Mouse (Mus musculus) left cerebral cortex, postnatal 4 days (tissue): Measurements from ENCODE around the gene Ago4. TPM values are rescaled to one million over a fixed set of nuclear protein-coding genes. Genes with fewer than 3 reads are reported as not detected.
"Not testable (repeated sequence)": the region's sequence is repeated elsewhere in the genome, so short reads cannot be mapped to it uniquely, and the experiment has no call there.

ENCODE experiments used
- DNase-seq: peaks from one replicate; pipeline ENCODE4 v3.0.0-alpha.2; 2022
- intact Hi-C: fragments of 180-260 bp; cut with DNase I; formaldehyde crosslinking; loops from one replicate; pipeline ENCODE4 v1.15.1; 2025
- total RNA-seq, 2 experiments: library from RNA; stranded (reverse); gene quantifications; 2 replicates each; pipeline ENCODE4 v1.2.3; 2021

The Ago4 gene
- total RNA-seq: 10 to 100 TPM; 10.7 to 12.8 TPM

DNA sequence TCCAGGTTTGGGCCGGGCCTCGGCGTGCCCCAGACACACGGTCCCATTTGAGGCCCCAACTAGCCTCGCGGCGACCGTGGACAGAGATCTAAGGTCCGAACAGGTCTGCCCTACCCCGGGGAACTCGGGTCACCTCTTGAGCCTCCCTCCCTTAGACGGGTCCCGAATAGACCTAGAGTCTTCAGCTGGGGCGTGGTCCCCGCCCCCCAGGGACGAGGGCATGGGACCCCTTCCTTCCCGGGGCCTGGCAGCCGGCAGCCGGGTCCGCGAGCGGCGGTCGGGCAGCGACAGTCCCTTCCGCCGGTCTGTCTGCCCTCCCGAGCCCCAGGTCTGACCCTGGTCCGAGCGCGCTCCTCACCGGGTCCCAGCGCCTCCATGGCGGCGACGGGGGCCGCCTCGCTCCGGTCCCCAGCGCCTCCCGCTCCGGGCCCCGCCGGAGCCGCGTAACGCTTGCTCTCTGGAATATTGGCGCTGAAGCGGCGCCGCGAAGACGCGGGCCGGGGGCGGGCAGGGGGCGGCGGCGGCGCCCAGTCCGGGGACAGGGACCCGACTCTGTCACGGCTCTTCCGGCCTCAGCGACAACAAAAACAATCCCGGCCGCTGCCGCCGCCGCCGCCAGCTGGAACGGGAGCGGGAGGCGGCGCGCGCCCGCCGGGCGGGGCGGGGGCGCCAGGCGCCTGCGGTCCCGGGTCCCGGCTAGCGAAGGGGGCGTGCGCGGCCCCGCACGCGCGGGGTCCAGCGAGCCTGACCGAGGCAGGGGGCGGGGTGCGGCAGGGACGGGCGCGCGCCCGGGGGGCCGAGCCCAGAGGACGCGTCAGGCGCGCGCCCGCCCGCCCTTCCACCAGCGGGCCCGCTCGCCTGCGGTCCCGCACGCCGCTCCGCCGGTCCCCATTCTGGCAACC lies at the start of gene Ago4:
TSS of gene Ago4 (minus strand) at position 646 of the 902 bp plus-strand sequence.
- intact Hi-C loops: no loop called here
- peak; percentile 85 for DNase-seq

DNA sequence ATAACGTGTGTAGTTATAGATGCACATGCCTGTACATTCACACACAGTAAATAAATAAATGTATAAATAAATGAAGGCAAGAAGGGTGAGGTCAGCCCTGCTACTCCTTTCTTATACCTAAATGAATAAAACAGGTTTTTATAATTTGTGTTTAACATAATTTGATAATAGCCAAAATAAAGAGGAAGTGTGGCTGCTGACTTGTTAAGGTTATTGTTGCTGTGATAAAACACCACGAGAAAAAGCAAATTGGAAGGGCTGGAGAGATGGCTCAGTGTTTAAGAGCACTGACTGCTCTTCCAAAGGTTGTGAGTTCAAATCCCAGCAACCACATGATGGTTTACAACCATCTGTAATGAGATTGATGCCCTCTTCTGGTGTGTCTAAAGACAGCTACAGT lies 45.8 kb upstream of the Ago4 start:
- no peak for DNase-seq
- intact Hi-C loops: no loop called here

DNA sequence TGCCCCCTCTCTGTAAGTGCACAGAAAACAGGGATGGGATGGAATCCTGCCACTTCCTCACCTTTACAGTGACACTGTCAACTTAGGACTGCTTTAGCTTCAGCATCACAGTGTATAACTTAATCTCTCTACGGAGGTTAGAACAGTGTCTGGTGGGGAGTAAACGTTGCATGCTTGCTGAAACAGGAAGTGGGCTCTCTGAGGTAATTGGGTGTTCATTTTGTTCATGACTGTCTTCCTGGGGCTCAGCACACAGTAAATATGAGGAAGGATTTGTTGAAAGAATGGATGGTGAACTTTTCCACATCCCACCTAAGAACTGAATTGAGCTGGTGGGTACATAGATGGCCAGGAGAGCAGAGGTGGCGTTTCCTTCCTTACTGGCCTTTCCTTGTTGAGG lies 44.6 kb upstream of the Ago4 start:
- intact Hi-C loops: no loop called here
- DNase-seq: no peak

DNA sequence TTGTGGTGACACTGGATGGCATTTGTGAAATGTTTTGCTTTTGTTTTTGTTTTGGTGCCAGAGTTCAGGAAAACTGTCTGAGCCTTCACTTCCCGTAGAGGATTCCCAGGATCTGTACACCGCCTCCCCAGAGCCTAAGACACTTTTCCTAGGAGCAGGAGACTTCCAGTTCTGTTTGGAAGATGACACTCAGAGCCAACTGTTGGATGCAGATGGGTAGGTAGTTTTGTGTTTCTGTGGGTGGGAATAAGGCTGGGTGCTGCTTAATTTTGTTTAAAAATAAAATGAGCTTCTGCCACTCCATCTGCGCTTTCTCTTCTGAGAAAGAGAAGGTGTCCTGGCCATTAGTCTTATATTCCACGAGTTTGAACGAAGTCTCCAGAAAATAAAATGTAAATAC lies 43.0 kb upstream of the Ago4 start:
- no peak for DNase-seq
- intact Hi-C loops: no loop called here

DNA sequence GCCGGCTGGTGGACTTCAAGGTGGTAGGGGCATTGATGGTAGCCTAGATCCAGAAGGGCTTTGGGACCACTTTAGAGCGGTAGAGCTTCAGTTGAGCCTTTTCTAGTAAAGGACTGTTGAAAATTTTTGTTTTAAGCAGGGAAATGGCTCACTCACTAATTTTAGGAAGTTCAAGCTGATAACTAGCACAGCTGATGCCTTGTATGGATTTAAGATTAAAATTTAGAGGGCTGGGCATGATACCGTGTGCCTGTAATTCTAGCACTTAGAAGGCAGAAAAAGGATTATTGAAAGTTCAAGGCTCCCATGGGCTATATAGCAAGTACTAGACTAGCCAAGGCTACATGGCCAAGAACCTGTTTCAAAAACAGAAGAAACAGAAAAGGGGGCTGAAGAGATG lies 36.5 kb upstream of the Ago4 start:
- no peak for DNase-seq
- intact Hi-C loops: no loop called here

DNA sequence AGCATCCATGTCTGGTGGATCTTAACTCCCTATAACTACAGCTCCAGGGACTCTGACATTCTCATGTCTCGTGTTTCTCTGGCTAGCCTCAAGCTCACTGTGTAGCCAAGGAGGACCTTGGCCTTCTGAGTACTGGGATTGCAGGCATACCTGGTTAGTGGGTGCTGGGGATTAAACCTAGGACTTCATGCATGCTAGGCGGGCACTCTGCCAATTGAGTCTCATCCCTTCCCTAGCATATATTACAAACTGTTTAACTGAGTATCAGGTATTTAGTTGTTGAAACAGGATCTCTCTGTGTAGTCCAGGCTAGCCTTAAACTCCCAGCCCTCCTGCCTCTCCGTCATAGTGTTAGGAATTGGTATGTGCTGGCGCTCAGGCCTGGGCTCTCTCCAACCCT lies 34.0 kb upstream of the Ago4 start:
- DNase-seq: no peak
- intact Hi-C loops: no loop called here

DNA sequence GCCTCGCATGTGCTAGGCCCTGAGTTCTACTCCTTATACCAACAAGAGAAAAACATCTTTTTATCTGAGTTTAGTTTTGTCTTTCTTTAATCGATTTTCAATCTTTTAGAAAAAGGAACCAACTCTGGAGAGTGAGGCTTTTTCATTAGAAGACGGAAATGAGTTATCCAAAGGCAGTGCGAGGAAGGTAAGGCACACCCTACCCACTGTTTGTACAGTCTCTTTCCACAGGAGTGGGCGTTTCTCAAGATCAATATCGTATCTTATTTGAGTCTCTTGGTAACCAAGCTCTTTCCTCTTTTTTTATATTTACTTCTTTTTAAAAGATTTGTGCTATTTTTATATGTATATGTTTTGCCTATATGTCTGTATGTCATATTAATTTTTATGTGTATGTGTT lies 30.5 kb upstream of the Ago4 start:
- intact Hi-C loops: no loop called here
- no peak for DNase-seq

DNA sequence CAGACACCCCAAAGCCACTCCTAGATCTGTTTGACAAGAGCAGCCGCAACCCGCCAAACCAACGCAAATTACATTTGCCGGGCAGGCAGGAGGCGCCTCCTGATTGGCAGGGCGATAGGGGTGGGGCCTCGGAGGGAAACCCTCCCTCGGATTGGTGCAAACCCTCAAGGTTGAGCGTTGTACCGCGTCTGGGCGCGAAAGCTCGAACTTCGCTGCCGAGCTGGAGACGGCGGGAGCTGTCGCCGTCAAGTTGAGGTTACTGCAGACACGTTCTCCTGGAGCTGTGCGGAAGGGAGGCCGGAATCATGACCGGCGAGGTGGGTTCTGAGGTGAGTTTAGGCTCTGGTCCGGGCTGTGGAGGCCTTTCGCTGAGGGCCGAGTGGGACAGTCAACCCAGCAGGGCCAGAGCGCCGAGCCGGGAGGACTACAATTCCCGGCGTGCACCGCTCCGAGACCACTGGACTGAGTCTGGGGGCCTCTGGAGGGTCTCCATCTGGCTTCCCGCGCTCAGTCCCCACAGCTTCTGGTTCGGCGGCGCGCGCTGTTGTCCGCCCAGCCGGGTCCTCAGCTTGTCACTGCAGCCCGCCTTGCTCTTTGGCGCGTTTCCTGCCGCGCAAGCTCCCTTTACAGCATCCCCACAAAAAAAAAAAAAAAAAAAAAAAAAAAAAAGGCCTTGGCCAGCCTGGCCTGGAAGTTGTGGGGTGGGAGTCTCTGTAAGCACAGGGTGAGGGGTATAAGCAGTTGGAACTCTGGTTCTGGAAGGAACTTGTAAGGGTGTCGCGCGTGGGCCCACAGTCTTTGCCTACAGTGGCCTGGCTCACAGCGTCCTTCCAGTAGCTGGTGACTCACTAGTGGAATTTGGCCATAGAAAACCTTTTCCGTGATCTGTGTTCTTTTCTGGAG lies 23.8 kb upstream of the Ago4 start, which contains the start of gene Clspn:
TSS of gene Clspn (plus strand) at position 127 of the 903 bp plus-strand sequence.
- peak; percentile 91 for DNase-seq
- intact Hi-C loops: loop anchor here (10.0 kb wide), 2 partner anchors 288 to 768 kb away; no protein-coding TSS in a partner anchor

DNA sequence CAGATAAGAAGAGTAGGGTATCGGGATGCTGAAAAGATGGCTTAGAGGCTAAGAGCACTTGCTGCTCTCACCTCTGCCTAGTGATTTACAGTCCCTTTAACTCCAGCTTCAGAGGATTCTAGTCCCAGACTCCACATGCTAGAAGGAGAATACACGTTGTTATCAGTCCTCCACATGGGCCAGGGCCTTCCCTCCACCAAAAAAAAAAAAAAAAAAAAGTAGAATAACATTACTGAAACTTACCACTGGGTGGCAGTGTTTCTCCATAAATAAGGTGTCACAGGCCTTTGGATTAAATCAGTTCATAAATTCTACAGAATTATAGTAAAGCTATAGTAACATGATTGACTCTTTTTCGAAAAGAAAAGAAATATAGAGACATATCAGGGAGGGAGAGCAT lies 21.2 kb upstream of the Ago4 start:
- intact Hi-C loops: loop anchor here (5.0 to 10.0 kb wide), 3 partner anchors 188 to 770 kb away; no protein-coding TSS in a partner anchor

DNA sequence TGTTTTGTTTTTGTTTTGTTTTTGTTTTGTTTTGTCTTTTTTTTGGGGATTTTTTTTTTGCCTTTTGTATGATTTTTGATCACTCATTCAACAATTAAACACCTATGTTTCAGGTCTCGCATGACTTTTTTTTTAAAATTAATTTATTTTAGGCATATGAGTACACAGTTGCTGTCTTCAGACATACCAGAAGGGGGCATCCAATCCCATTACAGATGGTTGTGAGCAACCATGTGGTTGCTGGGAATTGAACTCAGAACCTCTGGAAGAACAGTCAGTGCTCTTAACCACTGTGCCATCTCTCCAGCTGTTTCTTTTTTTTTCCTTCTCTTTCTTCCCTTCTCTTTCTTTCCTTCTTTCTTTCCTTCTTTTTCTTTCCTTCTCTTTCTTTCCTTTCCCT lies 20.4 kb upstream of the Ago4 start:
- intact Hi-C loops: loop anchor here (5.0 to 10.0 kb wide), 3 partner anchors 189 to 771 kb away; no protein-coding TSS in a partner anchor
- DNase-seq: no peak

More for the DNA sequence above, 21.2 kb upstream of the Ago4 start:
- DNase-seq: no peak

DNA sequence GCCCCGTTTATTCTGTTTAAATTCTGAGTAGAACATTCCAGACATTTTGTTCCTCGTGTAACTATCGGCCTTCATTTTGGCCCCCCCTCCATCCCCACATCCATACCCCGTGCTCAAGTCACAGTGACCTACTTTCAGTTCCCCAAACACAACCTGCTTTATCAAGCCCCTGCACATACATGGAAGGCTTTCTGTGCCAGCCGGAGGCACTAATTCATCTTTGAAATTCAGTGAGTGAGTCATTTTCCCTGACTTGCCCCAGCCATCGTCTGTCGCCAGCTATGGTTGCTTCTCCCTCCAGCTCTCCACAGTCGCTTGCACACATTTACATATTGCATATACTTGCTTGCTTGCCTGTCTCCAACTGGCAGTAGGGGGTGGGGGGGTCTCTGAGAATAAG lies 19.8 kb upstream of the Ago4 start:
- intact Hi-C loops: loop anchor here (5.0 to 10.0 kb wide), 3 partner anchors 189 to 772 kb away; no protein-coding TSS in a partner anchor
- no peak for DNase-seq

DNA sequence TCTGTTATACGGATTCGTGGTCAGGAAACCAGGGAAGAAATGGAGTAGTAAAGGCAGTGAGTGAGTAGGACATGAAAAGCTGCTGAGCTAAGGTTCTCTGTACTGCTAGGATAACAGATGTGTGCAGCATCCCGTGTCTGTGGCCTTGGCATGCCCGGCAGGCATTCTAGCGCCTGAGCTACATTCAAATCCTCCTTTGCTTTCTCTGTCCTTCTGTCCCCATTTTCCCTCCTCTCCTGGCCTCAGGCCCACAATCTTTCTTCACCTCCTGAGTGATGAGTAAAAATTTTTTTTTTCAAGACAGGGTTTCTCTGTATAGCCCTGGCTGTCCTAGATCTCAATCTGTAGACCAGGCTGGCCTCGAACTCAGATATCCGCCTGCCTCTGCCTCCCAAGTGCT lies 18.9 kb upstream of the Ago4 start:
- no peak for DNase-seq
- intact Hi-C loops: loop anchor here (5.0 to 10.0 kb wide), 3 partner anchors 190 to 773 kb away; no protein-coding TSS in a partner anchor

DNA sequence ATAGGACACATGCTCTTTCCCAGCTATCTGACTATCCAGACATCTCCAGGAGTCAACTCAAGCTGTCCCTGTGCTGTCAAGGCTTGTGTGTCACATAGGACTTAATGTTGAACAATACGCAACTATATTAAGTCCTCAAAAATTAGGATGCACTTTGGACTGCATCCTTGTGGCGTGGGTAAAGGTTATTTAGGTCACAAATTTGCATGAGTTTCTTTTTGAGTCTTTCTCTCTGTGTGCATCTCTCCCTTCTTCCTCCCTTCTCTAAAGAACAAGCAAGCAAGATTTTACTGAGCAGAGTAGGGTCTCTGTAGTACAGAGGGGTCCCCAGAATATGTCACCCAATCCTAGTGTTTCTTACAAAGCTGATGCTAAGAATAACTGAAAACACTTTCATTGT lies 12.9 kb upstream of the Ago4 start:
- DNase-seq: no peak
- intact Hi-C loops: no loop called here

DNA sequence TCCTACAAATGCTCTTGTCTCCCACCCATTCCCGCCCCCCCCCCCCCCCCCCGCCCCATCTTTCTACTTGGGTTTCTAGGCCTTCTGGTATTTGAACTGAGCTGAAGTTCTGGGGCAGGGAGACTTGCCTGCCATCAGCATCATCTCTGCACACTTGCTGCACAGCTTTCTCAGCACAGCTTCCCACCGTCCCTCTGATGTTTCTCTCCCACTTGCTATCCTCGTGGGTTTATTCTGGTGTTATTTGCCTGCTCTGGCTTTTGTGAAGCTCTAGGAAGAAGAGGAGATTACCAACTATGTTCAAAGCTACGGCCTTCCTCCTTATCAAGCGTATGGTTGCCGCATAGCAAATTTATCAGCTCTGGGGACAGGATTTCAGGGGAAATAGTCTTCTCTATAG lies 12.4 kb upstream of the Ago4 start:
- intact Hi-C loops: no loop called here
- no peak for DNase-seq

DNA sequence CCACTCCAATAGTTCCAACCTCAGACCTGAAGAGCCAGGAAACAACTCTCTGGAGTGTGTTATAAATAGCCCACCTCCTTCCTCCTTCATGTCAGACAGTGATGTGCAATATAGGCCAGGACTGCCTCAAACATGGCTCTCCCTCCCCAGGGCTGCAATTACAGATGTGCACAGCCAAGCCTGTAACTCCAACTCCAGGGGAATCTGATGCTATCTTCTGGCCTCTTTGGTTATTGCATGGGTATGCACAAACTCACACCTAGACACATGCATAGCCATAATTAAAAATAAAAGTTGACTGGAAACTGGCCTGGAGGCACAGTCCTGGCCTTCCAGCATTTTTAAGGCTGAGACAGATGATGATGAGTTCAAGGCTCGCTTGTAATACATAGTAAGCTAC lies 11.7 kb upstream of the Ago4 start:
- intact Hi-C loops: no loop called here

DNA sequence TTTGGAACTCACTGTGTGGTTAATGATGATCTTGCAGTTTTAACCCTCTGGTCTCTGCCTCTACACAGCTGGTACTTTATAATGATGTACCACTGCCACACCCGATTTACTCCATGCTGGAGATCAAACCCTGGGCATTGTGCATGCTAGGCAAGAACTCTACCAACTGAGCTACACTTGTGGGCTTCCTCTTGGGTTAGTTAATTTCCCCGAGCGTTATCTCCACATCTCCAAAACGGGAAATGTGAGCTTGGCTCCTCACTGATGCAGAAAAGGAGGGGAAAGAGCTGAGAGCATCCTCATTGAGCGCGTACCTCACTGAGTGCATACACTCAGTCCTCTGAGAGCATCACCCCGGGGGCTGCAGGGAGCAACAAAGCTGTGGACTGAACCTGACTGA lies 9.6 kb upstream of the Ago4 start:
- no peak for DNase-seq
- intact Hi-C loops: no loop called here

More for the DNA sequence above, 11.7 kb upstream of the Ago4 start:
- DNase-seq: no peak

DNA sequence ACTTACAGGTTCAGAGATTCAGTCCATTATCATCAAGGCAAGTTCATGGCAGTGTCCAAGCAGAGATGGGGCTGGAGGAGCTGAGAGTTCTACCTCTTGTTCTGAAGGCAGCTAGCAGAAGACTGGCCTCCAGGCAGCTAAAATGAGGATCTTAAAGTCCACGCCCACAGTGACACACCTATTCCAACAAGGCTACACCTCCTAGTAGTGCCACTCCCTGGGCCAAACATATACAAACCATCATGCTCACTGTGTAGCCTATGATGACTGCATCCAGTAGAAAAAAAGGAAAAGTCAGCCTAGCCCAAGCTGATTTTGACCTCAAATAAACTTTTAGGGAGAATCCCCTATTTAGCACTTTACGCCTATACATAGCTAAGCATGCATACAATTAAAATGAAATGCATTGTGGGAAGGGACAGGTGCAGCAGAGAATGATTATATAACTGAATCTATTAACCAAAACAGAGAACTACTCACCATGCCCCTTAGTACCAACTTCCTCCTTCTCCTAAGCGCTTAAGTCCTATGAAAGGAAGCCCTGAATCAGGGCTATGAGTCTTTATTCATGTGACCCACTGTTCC lies 7.3 kb upstream of the Ago4 start:
- no peak for DNase-seq
- intact Hi-C loops: no loop called here

DNA sequence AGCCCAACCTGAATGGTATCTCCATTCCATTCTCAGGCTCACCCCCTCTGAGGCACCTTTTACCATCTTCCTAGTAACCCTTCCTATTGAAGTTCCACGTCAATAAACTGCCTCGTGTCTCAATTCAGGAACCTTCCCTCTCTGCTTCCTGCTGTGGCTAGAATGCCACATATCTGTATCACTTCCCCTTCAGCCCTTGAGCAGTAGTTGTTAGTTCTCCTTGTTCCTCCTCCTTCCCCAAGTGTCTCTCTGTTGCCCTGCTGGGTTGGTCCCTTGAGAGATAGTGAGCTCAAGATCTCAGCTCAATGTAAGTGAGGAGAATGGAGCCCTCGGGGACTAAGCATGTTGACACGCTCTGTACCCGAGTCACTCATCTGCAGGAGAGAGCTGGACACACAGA lies 3.6 kb upstream of the Ago4 start:
- intact Hi-C loops: no loop called here
- no peak for DNase-seq

DNA sequence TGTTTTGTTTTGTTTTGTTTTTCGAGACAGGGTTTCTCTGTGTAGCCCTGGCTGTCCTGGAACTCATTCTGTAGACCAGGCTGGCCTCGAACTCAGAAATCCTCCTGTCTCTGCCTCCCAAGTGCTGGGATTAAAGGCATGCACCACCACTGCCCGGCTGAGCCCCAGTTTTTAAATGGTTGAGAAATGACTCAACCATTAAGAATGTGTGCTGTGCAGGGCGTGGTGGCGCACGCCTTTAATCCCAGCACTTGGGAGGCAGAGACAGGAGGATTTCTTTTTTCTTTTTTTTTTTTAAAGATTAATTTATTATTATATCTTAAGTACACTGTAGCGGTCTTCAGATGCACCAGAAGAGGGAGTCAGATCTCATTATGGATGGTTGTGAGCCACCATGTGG lies 2.4 kb upstream of the Ago4 start:
- intact Hi-C loops, DNase-seq: not testable (repeated sequence)

DNA sequence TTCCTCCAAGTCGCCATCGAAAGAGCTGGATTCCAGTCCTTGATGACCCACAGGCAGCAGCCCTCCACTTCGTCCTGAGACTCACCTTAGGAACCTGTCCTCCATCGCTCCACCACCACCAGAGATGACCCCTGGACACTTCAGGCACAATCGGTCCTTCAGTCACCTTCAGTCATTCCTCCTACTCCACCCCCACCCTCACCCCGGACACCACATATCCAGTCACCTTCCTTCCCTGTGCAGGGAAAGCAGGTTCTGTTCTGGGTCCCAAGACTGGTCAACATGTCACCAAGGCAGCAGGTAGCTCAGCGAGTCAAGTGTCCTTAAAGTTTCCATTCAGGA lies 428 bp upstream of the Ago4 start:
- intact Hi-C loops: no loop called here
- DNase-seq: no peak

DNA sequence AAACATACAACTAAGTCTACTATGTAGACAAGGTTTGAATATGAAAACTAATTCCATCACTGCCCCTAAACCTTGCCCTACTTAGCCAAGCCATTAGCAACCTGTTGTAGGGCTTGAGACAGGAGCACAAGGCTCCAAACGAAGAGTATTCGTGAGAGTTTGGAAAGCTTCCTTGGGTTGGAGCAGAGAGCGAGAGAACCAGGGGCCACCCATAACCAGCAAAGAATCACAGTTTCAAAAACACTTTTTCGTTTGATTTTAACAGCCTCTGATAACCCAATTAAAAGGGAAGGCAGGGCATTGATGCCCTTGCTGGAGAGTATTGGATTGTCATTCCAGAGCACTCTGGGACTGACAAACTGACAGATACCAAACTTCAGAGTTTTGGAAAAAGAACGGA lies 980 bp downstream of the Ago4 start:
- intact Hi-C loops: no loop called here

More for the DNA sequence above, 980 bp downstream of the Ago4 start:
- no peak for DNase-seq
